Mouse (Mus musculus) cortical plate, adult 2 months (tissue): ENCODE measurements around the gene Dlgap3. TPM values are rescaled to one million over a fixed set of nuclear protein-coding genes. Genes with fewer than 3 reads are reported as not detected.

ENCODE experiments used
- H3K27ac ChIP-seq: fragments of 200-500 bp; 2 replicates; pipeline ENCODE4 v1.5.1; 2012; ENCODE audit warnings: low read length, control low read depth, inconsistent platforms; ENCODE audit not compliant: insufficient read depth
- H3K4me1 ChIP-seq: fragments of 200-500 bp; 2 replicates; pipeline ENCODE4 v1.6.1; 2011; ENCODE audit warnings: low read length; ENCODE audit not compliant: control insufficient read depth, insufficient read depth
- H3K4me3 ChIP-seq: fragments of 200-500 bp; 2 replicates; pipeline ENCODE4 v1.5.1; 2011; ENCODE audit warnings: mild to moderate bottlenecking, low read length, control low read depth; ENCODE audit not compliant: insufficient read depth
- CTCF ChIP-seq: fragments of 200-500 bp; IDR thresholded peaks from 2 replicates; pipeline ENCODE4 v1.5.1; 2011; ENCODE audit warnings: mild to moderate bottlenecking, control low read depth, low read length; ENCODE audit not compliant: insufficient read depth; ENCODE audit errors: extremely low read depth
- POLR2A ChIP-seq: fragments of 200-500 bp; IDR thresholded peaks from 2 replicates; pipeline ENCODE4 v1.6.1; 2011; ENCODE audit warnings: mild to moderate bottlenecking, low read length, control low read depth; ENCODE audit not compliant: insufficient read depth; ENCODE audit errors: extremely low read depth
- polyA plus RNA-seq: library from polyadenylated mRNA; depleted of rRNA; stranded (reverse); fragments of >200 nt; gene quantifications from 2 replicates; pipeline ENCODE4 v1.2.3, GENCODE M21; 2012

Dlgap3 gene
- polyA plus RNA-seq, 1 experiment: 222 TPM

DNA sequence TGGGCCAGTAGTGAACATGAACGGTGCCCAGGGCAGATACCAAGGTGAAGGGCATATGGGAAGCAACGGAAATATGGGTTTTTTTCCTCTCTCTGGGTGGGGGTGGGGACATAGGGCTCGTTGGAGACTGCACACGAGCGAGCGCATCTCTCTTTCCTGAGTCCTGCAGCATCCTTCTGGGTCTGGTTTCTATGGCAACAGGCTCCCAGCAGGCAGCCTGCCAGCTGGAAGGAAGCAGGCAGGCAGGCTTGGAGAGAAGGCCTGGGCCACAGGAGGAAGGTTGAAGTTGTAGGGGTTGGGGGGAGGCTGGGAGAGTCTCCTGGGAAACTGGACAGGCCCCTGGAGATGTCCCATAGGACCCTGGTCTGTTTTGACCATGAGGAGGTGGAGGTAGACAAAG lies 63.0 kb downstream of the Dlgap3 start:
- no peak overlapping the region for H3K4me3 ChIP-seq
- TF ChIP-seq CTCF (no peak), POLR2A (no peak)
- H3K27ac ChIP-seq: peak overlapping the region; percentile 43; the same call in 1 of the 2 replicates
- peaks cover 6% of the 10 kb centered on the region for H3K4me1 ChIP-seq

DNA sequence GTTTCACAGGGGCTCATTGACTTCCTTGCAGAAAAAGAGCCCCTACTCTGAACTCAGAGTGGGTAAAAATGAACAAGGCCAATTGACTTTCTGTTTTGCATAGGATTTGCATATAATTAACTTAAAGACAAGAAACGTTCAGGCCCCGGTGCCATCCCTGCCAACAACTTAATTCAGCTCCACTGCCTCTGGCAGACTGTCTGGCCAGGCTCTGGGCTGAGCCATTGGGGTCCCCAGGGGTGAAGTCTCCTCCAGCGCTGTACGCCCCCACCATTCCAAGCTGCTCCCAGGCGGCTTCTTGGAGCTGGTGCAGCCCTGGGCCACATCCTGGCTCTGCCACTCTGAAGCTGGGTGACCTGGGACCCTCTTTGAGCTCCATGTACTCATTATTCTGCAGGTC lies 63.5 kb downstream of the Dlgap3 start:
- Histone ChIP-seq H3K4me1 (peaks cover 6% of the 10 kb centered on the region), H3K27ac (no peak overlapping the region), H3K4me3 (no peak overlapping the region)
- TF ChIP-seq CTCF (no peak), POLR2A (no peak)

DNA sequence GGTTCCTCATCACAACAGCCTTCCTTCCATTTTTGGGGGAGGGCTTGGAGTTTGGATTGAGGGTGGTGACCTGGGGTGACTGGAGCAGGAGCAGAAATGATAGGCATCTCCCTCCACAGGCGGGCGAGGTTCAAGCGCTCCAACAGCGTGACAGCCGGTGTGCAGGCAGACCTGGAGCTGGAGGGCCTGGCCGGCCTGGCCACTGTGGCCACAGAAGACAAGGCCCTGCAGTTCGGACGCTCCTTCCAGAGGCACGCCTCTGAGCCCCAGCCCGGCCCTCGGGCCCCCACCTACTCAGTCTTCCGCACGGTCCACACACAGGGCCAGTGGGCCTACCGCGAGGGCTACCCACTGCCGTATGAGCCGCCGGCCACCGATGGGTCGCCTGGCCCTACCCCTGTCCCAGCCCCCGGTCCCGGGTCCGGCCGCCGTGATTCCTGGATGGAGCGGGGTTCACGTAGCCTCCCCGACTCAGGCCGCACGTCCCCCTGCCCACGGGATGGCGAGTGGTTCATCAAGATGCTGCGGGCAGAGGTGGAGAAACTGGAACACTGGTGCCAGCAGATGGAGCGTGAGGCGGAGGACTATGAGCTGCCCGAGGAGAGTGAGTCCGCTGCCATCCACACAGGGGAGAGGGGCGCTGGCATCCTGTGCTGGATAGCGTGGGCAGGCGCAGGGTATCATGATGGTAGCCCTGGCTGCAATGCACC lies 64.6 kb downstream of the Dlgap3 start:
- peaks cover 6% of the 10 kb centered on the region for H3K4me1 ChIP-seq
- H3K27ac ChIP-seq: no peak overlapping the region
- no peak overlapping the region for H3K4me3 ChIP-seq
- TF ChIP-seq POLR2A: no peak
- no peak for TF ChIP-seq CTCF

DNA sequence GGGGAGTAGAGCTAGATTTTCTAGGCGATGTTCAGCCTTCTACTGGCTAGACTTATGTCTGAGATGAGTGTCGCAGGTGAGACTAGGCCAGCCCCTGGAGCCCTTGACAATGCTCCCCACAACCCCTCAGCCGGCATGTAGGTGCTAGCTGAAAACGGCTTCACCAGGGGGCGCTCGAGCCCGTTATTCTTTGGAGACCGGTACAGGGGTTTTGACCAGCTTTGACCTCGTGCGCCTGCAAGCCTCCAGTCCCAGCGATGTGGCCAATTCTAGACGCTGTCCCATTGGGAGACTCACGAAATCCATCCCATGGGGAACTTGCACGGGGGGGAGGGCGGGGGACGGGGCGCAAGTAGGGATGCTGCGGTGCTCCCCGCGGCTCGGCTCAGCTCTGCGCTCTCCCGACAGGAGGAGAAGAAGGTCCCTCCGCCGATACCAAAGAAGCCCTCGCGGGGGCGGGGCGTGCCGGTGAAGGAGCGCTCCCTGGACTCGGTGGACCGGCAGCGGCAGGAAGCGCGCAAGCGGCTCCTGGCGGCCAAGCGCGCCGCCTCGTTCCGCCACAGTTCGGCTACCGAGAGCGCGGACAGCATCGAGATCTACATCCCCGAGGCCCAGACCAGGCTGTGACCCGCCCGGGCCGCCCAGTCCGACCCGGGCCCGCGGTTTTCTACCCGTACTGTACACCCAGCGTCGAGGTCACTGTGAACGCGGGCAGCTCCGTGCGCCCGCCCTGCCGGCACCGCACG lies 66.9 kb downstream of the Dlgap3 start:
- 0 out of 2 replicates have a peak overlapping the region, but pooled peaks have one; percentile 5 for H3K4me3 ChIP-seq
- no peak overlapping the region for H3K27ac ChIP-seq
- peaks cover 6% of the 10 kb centered on the region for H3K4me1 ChIP-seq
- TF ChIP-seq POLR2A (no peak), CTCF (peak; percentile 47)

DNA sequence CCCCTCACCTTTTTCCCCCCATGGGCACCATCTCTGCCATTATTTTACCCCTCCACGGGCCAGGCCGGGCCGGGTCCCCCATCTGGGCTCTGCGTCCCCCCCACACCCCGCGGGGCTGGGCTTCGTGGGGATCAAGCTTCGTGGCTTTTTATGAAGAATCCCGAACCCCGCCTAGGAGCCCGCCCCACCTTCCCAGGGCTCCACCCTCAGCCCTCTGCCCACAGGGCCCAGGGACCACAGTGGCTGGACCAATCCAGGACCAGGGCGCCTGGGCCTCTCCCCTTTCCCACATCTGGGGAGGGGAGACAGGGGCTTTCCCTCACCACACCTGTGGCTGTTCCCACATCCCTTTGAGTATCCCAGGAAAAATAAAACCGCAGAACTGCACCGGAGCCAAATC lies 67.6 kb downstream of the Dlgap3 start:
- no peak overlapping the region for H3K27ac ChIP-seq
- TF ChIP-seq CTCF (no peak), POLR2A (no peak)
- no peak overlapping the region for H3K4me3 ChIP-seq
- H3K4me1 ChIP-seq: peaks cover 3% of the 10 kb centered on the region

DNA sequence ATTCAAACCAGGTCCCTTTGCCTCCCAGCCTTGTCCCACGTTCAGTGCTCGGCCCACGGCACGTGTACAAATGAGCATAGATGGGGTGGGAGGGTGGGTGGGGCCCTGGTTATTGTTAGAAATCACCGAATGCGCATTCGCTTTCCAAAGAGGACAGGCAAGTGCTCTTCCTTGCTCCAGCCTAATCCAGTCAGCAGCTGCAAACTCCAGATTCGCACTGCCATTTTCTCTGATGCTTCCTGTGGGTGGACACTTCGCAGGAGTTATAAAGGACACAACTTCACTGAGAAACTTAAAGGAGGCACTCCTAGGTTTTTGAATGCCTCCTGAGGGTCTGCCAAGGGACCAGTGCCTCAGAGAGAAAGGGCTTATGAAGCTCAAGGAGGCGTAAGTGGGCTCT lies 68.3 kb downstream of the Dlgap3 start:
- no peaks in the 10 kb centered on the region; the same call in 1 of the 2 replicates for H3K4me1 ChIP-seq
- H3K4me3 ChIP-seq: no peak overlapping the region
- no peak overlapping the region for H3K27ac ChIP-seq
- TF ChIP-seq CTCF: no peak
- TF ChIP-seq POLR2A: no peak

DNA sequence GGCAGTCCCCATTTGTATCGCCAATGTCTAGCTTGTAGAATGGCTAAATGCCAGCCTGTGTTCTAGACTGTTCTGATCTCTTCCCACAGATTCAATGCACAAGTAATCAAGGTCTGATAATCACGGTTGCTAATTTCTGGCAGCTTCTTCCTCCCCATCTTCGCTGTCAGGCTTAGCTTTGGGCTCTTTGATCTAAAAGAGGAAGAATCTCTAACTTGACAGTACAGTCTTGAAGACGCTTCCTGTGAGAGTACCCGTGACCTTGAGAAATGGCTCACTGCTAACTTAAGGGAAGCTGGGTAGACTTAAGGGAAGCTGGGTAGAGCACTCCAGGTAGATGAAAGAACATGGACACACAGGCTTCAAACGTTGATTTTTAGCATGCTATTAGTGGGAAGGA lies 73.7 kb downstream of the Dlgap3 start:
- peaks cover 4% of the 10 kb centered on the region; the same call in 1 of the 2 replicates for H3K4me1 ChIP-seq
- TF ChIP-seq POLR2A (no peak), CTCF (no peak)
- H3K27ac ChIP-seq: no peak overlapping the region
- H3K4me3 ChIP-seq: no peak overlapping the region

DNA sequence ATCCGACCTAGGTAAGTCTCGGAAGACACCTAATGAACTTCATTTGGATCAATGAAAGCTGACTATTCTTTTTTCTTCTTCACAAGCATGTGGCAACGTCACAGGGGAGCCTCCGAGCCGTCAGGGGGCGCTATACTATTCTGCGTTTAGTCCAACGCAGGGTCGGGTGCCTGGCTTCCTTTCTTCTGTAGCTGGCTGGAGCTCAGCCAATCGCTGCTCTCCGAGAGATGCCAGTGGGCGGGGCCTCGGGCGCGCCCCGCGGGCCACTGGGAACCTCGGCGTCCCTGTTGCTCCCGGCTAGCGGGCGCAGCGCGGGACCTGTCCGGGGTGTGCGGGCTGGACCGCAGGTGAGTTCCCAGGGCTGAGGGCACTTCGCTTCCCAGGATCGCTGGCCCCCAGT lies 74.5 kb downstream of the Dlgap3 start, which contains the start of gene Smim12:
Smim12 (plus strand) TSS at position 233 of the 400 bp plus-strand sequence.
- peaks cover 4% of the 10 kb centered on the region; the same call in 1 of the 2 replicates for H3K4me1 ChIP-seq
- TF ChIP-seq CTCF: peak; percentile 88
- peak; percentile 80 for TF ChIP-seq POLR2A
- peak within 1 kb of the TSS; percentile 40; the same call in 1 of the 2 replicates for H3K27ac ChIP-seq
- peak within 1 kb of the TSS; percentile 88 for H3K4me3 ChIP-seq

DNA sequence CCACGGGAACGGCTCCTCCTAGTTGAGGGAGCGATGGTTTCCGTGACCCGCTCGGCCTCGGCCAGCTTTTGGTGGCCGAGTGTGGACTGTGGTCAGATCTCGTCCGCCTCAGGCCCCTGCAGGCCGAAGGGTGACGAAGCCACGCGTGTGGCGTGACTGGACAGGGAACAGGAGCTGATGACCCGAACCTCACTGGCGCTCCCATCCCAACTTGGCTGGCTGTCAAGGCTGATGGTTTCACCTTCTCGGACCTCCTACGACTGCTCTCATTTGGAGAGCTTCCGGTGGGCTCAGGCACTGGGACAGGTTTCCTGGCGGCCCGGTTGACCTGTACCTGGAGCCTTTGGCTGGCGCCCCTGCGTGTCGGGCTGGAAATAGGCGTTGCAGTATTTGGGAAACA lies 74.9 kb downstream of the Dlgap3 start:
- peak overlapping the region; percentile 40; the same call in 1 of the 2 replicates for H3K27ac ChIP-seq
- TF ChIP-seq POLR2A (no peak), CTCF (no peak)
- H3K4me1 ChIP-seq: peaks cover 4% of the 10 kb centered on the region; the same call in 1 of the 2 replicates
- H3K4me3 ChIP-seq: peak overlapping the region; percentile 88

DNA sequence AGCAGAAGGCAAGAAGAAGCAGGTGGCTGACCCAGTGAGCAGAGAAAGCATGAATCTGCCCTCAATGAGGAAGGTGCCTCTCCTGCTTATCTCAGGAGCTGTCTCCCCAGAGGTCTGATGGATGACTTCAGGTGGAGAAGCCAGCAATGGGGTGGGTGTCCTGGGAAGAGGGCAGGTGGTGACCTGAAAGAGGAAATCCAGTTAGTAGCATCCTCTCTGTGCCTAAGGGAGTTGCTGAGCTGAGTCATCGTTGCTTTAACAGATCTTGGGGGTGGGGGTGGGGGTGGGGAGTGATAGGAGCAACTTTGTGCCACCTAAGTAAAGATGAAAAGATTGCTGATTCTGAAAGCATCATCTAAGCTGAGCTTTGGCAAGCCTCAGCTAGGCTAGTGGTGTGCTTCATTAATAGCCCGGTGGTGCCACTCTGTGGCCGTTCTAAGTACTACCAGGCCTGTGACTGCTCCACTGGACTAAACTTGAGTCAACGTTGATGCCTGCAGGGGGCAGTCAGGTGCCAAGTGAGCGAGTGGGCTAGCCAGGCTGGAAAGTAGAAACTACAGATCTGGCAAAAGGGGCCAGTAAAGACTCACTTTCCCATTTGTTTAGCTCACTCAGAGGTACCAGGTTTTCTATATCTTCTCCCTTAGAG lies 80.8 kb downstream of the Dlgap3 start:
- Histone ChIP-seq H3K4me1 (peaks cover 3% of the 10 kb centered on the region; the same call in 1 of the 2 replicates), H3K27ac (no peak overlapping the region), H3K4me3 (no peak overlapping the region)
- TF ChIP-seq CTCF (peak; percentile 98), POLR2A (no peak)
